Mouse (Mus musculus) MEL (cell line): ENCODE measurements at regions not wholly inside any gene's neighbourhood (a gene's known extent, or its start where the extent isn't known, plus 50 kb on each side); places are given as distances from the start of the nearest gene placed in this dataset.

ENCODE experiments used
- CTCF ChIP-seq, 3 experiments: IDR thresholded peaks in 2 of 3; conservative IDR thresholded peaks in 1 of 3; 2 replicates each; pipeline ENCODE4 v1.5.1; 2011 to 2012; ENCODE audit warnings: low read length in 3 of 3, low read depth in 2 of 3, mild to moderate bottlenecking in 2 of 3, improper control_type of control experiment in 1 of 3, inconsistent platforms in 1 of 3, mixed read lengths in 1 of 3, moderate library complexity in 1 of 3; ENCODE audit not compliant: control insufficient read depth in 1 of 3, insufficient read depth in 1 of 3, poor library complexity in 1 of 3, severe bottlenecking in 1 of 3
- EP300 ChIP-seq, 2 experiments: IDR thresholded peaks; 2 replicates each; pipeline ENCODE4 v1.6.1; 2011; ENCODE audit warnings: improper control_type of control experiment in 2 of 2, low read length in 2 of 2, low read depth in 1 of 2, mild to moderate bottlenecking in 1 of 2
- MEF2A ChIP-seq: IDR thresholded peaks from 2 replicates; pipeline ENCODE4 v1.6.1; 2014; ENCODE audit warnings: low read depth, mild to moderate bottlenecking, inconsistent platforms, low read length, improper control_type of control experiment; ENCODE audit not compliant: poor library complexity, insufficient replicate concordance, severe bottlenecking; ENCODE audit errors: extremely low read depth
- MYB ChIP-seq: IDR thresholded peaks from 2 replicates; pipeline ENCODE4 v1.6.1; 2011; ENCODE audit warnings: mild to moderate bottlenecking, low read depth, low read length, improper control_type of control experiment
- POLR2A ChIP-seq, 2 experiments: IDR thresholded peaks; 2 replicates each; pipeline ENCODE4 v1.6.1; 2011 to 2012; ENCODE audit warnings: low read length in 2 of 2, mild to moderate bottlenecking in 2 of 2, control low read depth in 1 of 2, improper control_type of control experiment in 1 of 2, low read depth in 1 of 2, moderate library complexity in 1 of 2; ENCODE audit not compliant: control insufficient read depth in 1 of 2, insufficient read depth in 1 of 2, poor library complexity in 1 of 2
- POLR2AphosphoS2 ChIP-seq: IDR thresholded peaks from 2 replicates; pipeline ENCODE4 v1.6.1; 2011; ENCODE audit warnings: low read length, improper control_type of control experiment
- SMC3 ChIP-seq: IDR thresholded peaks from 2 replicates; pipeline ENCODE4 v1.6.1; 2011; ENCODE audit warnings: low read depth, low read length, improper control_type of control experiment
- TAL1 ChIP-seq: IDR thresholded peaks from 2 replicates; pipeline ENCODE4 v1.6.1; 2012; ENCODE audit warnings: mild to moderate bottlenecking, inconsistent platforms, low read length, moderate library complexity, mixed read lengths
- ZKSCAN1 ChIP-seq: IDR thresholded peaks from 2 replicates; pipeline ENCODE4 v1.6.1; 2012; ENCODE audit warnings: low read depth, mild to moderate bottlenecking, inconsistent platforms, low read length, improper control_type of control experiment, moderate library complexity

GRCm38 (mm10) chr2:166359995-166360394 is 204.5 kb upstream of the Sulf2 start:
- TF ChIP-seq TAL1, result no peak
- TF ChIP-seq CTCF (IDR thresholded peaks at IDR 0.05 in 2 of 3, conservative IDR thresholded peaks at IDR 0.05 in 1 of 3; ENCODE audit: control insufficient read depth in 1 of 3, insufficient read depth in 1 of 3, low read depth in 2 of 3, low read length in 3 of 3, poor library complexity in 1 of 3, severe bottlenecking in 1 of 3), result no peak
- TF ChIP-seq POLR2A (IDR thresholded peaks at IDR 0.05; ENCODE audit: control insufficient read depth in 1 of 2, insufficient read depth in 1 of 2, low read depth in 1 of 2, low read length in 2 of 2, poor library complexity in 1 of 2), result no peak
- no peak for TF ChIP-seq POLR2AphosphoS2
- no peak for TF ChIP-seq EP300 (IDR thresholded peaks at IDR 0.05; ENCODE audit: low read depth in 1 of 2, low read length in 2 of 2)
- TF ChIP-seq SMC3, result no peak
- no peak for TF ChIP-seq MYB
- no peak for TF ChIP-seq ZKSCAN1
- no peak for TF ChIP-seq MEF2A
